Mouse (Mus musculus) c-Kit-positive CD71-positive TER-119-positive erythroid progenitor cells, embryonic 14.5 days (primary cell): Measurements from ENCODE around the gene Ttc8.

ENCODE experiments used
- DNase-seq: peaks from one replicate; pipeline ENCODE4 v3.0.0-alpha.2; 2013; ENCODE audit warnings: low spot score

The Ttc8 gene

GRCm38 (mm10) chr12:98973461-98973860 lies 53.1 kb downstream of the Ttc8 start:
- no peak for DNase-seq

GRCm38 (mm10) chr12:98974157-98974804 lies 53.9 kb downstream of the Ttc8 start:
- no peak for DNase-seq

- DNase-seq: no peak
Measured at GRCm38 (mm10) chr12:98981081-98981480, 60.7 kb downstream of the Ttc8 start.

GRCm38 (mm10) chr12:98984785-98985184 lies 64.4 kb downstream of the Ttc8 start:
- DNase-seq: no peak

GRCm38 (mm10) chr12:98991076-98991829 lies 70.9 kb downstream of the Ttc8 start:
- no peak for DNase-seq

GRCm38 (mm10) chr12:98991830-98992216 lies 71.4 kb downstream of the Ttc8 start:
- DNase-seq: no peak

- DNase-seq: no peak
Measured at GRCm38 (mm10) chr12:98993736-98994135, 73.4 kb downstream of the Ttc8 start.

GRCm38 (mm10) chr12:98994366-98994765 lies 74.0 kb downstream of the Ttc8 start:
- no peak for DNase-seq

GRCm38 (mm10) chr12:98995881-98996280 lies 75.5 kb downstream of the Ttc8 start:
- DNase-seq: no peak

GRCm38 (mm10) chr12:98996581-98996988 lies 76.2 kb downstream of the Ttc8 start:
- DNase-seq: no peak

GRCm38 (mm10) chr12:98997046-98997445 lies 76.7 kb downstream of the Ttc8 start:
- no peak for DNase-seq

GRCm38 (mm10) chr12:98998662-98999428 lies 78.5 kb downstream of the Ttc8 start:
- no peak for DNase-seq

GRCm38 (mm10) chr12:99000310-99000709 lies 79.9 kb downstream of the Ttc8 start:
- no peak for DNase-seq

- no peak for DNase-seq
Measured at GRCm38 (mm10) chr12:99003046-99003445, 82.7 kb downstream of the Ttc8 start.

GRCm38 (mm10) chr12:99004752-99005151 lies 84.4 kb downstream of the Ttc8 start:
- no peak for DNase-seq

- DNase-seq: no peak
Measured at GRCm38 (mm10) chr12:99008786-99009185, 88.4 kb downstream of the Ttc8 start.

GRCm38 (mm10) chr12:99009430-99009829 lies 89.1 kb downstream of the Ttc8 start:
- no peak for DNase-seq

GRCm38 (mm10) chr12:99010044-99010443 lies 89.7 kb downstream of the Ttc8 start:
- DNase-seq: no peak

- DNase-seq: no peak
Measured at GRCm38 (mm10) chr12:99011161-99011861, 90.9 kb downstream of the Ttc8 start.

- DNase-seq: no peak
Measured at GRCm38 (mm10) chr12:99015870-99016269, 95.5 kb downstream of the Ttc8 start.

- no peak for DNase-seq
Measured at GRCm38 (mm10) chr12:99024430-99024960, 104.1 kb downstream of the Ttc8 start.

GRCm38 (mm10) chr12:99026291-99026690 lies 105.9 kb downstream of the Ttc8 start:
- no peak for DNase-seq
